Comparison of ENCODE assay signal across 22 mouse cellular contexts in the genomic region with DNA sequence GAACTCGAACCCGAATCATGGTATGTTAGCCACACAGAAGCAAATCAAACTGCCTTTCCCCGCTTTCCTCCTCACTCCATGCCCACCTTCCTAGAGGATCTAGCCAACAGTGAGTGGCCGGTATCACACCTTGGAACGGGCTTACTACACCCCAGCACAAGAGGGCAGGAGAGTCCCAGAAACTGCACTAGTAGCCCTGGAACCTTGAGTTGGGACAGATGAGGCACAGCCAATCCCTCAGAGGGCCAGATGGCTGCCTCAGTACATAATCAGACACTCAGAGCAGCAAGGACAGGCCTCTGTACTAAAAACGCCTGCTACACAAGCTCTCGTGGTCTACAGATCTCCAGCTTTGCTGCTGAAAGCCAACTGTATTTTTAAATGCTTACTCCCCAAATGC.
DNase-seq lines count a peak whose midpoint lies in the region; ATAC-seq and TF ChIP-seq lines count a peak whose summit lies in the region.
"Had no signal": no experiment of that assay in that cellular context is flagged by ENCODE, and none has a peak within 500 bp of the region (broad histone marks: within the 10 kb centered on the region; RNA-seq: fewer than 3 reads in every experiment).

No protein-coding gene starts in this region.

- 87% methylated on average over 7 of the region's 7 CpGs for WGBS in kidney, embryonic 14.5 days

- peak; percentile 30 to 44 for DNase-seq in cerebellum, postnatal 14 days
- no peak for DNase-seq in cerebellum, postnatal 36 days
- DNase-seq in layer of hippocampus, adult 2 months (ENCODE audit: low spot score in 2 of 2): peak; percentile 12 to 25
- no peak for DNase-seq in layer of hippocampus, postnatal 36 days
- DNase-seq in 3T3-L1 (ENCODE audit: low read depth, low spot score) (peak; percentile 6), adipocyte (ENCODE audit: low spot score) (peak; percentile 5)
- no peak for DNase-seq in thymus, postnatal 10 days (ENCODE audit: low spot score in 2 of 2)
- DNase-seq: adrenal gland, postnatal 25 days; heart, postnatal 14 days; kidney, adult 2 months; kidney, postnatal 4 days; liver, postnatal 0 days; spleen, adult 18-20 months; thymus, postnatal 14 days had no signal

- H3K36me3 ChIP-seq in kidney, embryonic 14.5 days (ENCODE audit: control insufficient read depth, insufficient read depth, low read length): peaks cover 10% of the 10 kb centered on the region

- H3K27ac ChIP-seq in layer of hippocampus, adult 2 months: peak overlapping the region; percentile 61; the same call in 1 of the 2 replicates
- H3K27ac ChIP-seq in kidney, embryonic 14.5 days (ENCODE audit: low read depth, low read length): no peak overlapping the region
- H3K27ac ChIP-seq: embryonic facial prominence, embryonic 15.5 days; forebrain, embryonic 12.5 days; hindbrain, embryonic 15.5 days; midbrain, embryonic 15.5 days; neural tube, embryonic 13.5 days; stomach, embryonic 15.5 days had no signal

- H3K9ac ChIP-seq in kidney, embryonic 14.5 days (ENCODE audit: low read depth, low read length): no peak overlapping the region
- H3K9ac ChIP-seq: embryonic facial prominence, embryonic 15.5 days; forebrain, embryonic 12.5 days; hindbrain, embryonic 15.5 days; liver, postnatal 0 days; midbrain, embryonic 15.5 days; neural tube, embryonic 13.5 days; stomach, embryonic 15.5 days had no signal

- no peak for ATAC-seq in kidney, embryonic 14.5 days (ENCODE audit: low FRiP score, low TSS enrichment)
- ATAC-seq: liver, postnatal 0 days; midbrain, embryonic 15.5 days had no signal

- H3K9me3 ChIP-seq in kidney, embryonic 14.5 days (ENCODE audit: control insufficient read depth, low read length): no peaks in the 10 kb centered on the region
- H3K9me3 ChIP-seq: embryonic facial prominence, embryonic 15.5 days; forebrain, embryonic 12.5 days; G1E; hindbrain, embryonic 15.5 days; midbrain, embryonic 15.5 days; neural tube, embryonic 13.5 days; stomach, embryonic 15.5 days had no signal

- H3K4me1 ChIP-seq in kidney, embryonic 14.5 days (ENCODE audit: control insufficient read depth, insufficient read depth, low read length): no peaks in the 10 kb centered on the region
- H3K4me1 ChIP-seq: forebrain, embryonic 12.5 days; hindbrain, embryonic 15.5 days; midbrain, embryonic 15.5 days; stomach, embryonic 15.5 days had no signal

- no peaks in the 10 kb centered on the region for H3K27me3 ChIP-seq in kidney, embryonic 14.5 days (ENCODE audit: control insufficient read depth, insufficient read depth, low read length)
- H3K27me3 ChIP-seq: embryonic facial prominence, embryonic 15.5 days; forebrain, embryonic 12.5 days; hindbrain, embryonic 15.5 days; midbrain, embryonic 15.5 days; neural tube, embryonic 13.5 days; stomach, embryonic 15.5 days had no signal

- H3K4me3 ChIP-seq in layer of hippocampus, adult 2 months: no peak overlapping the region
- H3K4me3 ChIP-seq in kidney, embryonic 14.5 days (ENCODE audit: low read length): no peak overlapping the region
- H3K4me3 ChIP-seq: embryonic facial prominence, embryonic 15.5 days; forebrain, embryonic 12.5 days; hindbrain, embryonic 15.5 days; midbrain, embryonic 15.5 days; neural tube, embryonic 13.5 days; stomach, embryonic 15.5 days had no signal

- peak; percentile 58 for TF ChIP-seq CTCF in layer of hippocampus, adult 2 months (conservative IDR thresholded peaks at IDR 0.05)

- no peak overlapping the region for H3K4me2 ChIP-seq in kidney, embryonic 14.5 days (replicated peaks; ENCODE audit: low read depth, low read length)
- H3K4me2 ChIP-seq: embryonic facial prominence, embryonic 15.5 days; forebrain, embryonic 12.5 days; hindbrain, embryonic 15.5 days; midbrain, embryonic 15.5 days; neural tube, embryonic 13.5 days; stomach, embryonic 15.5 days had no signal

Comparison
In these comparisons a context has a peak if more than half of its experiments do, and no peak if none do; other contexts are left out.
1. DNase-seq: peak in cerebellum, postnatal 14 days (2 of 2), layer of hippocampus, adult 2 months (2 of 2), 3T3-L1 (single experiment) and adipocyte (single experiment); none in cerebellum, postnatal 36 days (0 of 2), layer of hippocampus, postnatal 36 days (0 of 2) and thymus, postnatal 10 days (0 of 2).